Comparison of ENCODE assay signal across 8 mouse cellular contexts in the genomic region with DNA sequence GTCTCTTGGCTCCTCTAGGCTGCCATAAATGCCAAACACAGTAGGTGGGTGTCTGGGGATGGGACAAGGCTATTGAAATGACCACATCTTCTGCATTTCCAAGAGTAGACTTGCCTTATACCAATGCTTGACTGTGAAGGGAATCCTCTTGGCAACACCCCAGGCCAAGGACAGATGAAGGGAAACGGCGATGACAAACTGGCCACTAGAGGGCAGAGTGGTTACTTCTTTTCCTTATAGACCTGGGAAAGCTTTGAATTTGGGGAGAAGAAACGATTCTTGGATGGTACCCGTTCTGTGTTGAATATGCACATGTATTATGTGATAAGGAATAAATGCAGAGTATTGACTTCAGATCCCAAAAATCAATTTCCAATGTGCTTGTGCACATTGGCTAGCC. TPM values are rescaled to one million over a fixed set of nuclear protein-coding genes. Genes with fewer than 3 reads are reported as not detected.
DNase-seq lines count a peak whose midpoint lies in the region; ATAC-seq and TF ChIP-seq lines count a peak whose summit lies in the region.

No protein-coding gene starts in this region.

- no peaks in the 10 kb centered on the region for H3K36me3 ChIP-seq in thymus, adult 2 months (ENCODE audit: control insufficient read depth, insufficient read depth, low read length)
- H3K36me3 ChIP-seq in forebrain, embryonic 15.5 days, result no peaks in the 10 kb centered on the region
- no peaks in the 10 kb centered on the region for H3K36me3 ChIP-seq in limb, embryonic 11.5 days (ENCODE audit: control insufficient read depth, insufficient read depth, low read length)

- DNase-seq in thymus, adult 2 months, result peak; percentile 42
- DNase-seq in thymus, adult 18-20 months, result no peak
- DNase-seq in c-Kit-positive CD71-positive TER-119-positive erythroid progenitor cells, embryonic 14.5 days (ENCODE audit: low spot score), result peak; percentile 23
- DNase-seq in kidney, adult 9 months, result peak; percentile 73
- peak; percentile 76 for DNase-seq in limb, embryonic 11.5 days (ENCODE audit: low spot score)
- DNase-seq in ovary, postnatal 36 days (ENCODE audit: low spot score), result peak; percentile 46
- DNase-seq in urinary bladder, postnatal 14 days (ENCODE audit: low spot score), result peak; percentile 71

- no peak overlapping the region for H3K9ac ChIP-seq in forebrain, embryonic 15.5 days (replicated peaks)
- H3K9ac ChIP-seq in limb, embryonic 11.5 days (ENCODE audit: low read length), result no peak overlapping the region

- 1% methylated on average over 4 of the region's 4 CpGs for WGBS in thymus, adult 2 months
- WGBS in forebrain, embryonic 15.5 days, result 3% methylated on average over 4 of the region's 4 CpGs
- 15% methylated on average over 4 of the region's 4 CpGs for WGBS in limb, embryonic 11.5 days

- H3K27ac ChIP-seq in thymus, adult 2 months (ENCODE audit: control insufficient read depth, insufficient read depth, low read length), result no peak overlapping the region
- no peak overlapping the region for H3K27ac ChIP-seq in forebrain, embryonic 15.5 days (replicated peaks)
- H3K27ac ChIP-seq in limb, embryonic 11.5 days (replicated peaks; ENCODE audit: low read depth, low read length), result no peak overlapping the region

- H3K4me3 ChIP-seq in thymus, adult 2 months (ENCODE audit: control insufficient read depth, insufficient read depth, low read length), result no peak overlapping the region
- H3K4me3 ChIP-seq in forebrain, embryonic 15.5 days, result no peak overlapping the region
- no peak overlapping the region for H3K4me3 ChIP-seq in limb, embryonic 11.5 days (ENCODE audit: low read depth, low read length)

- H3K4me2 ChIP-seq in forebrain, embryonic 15.5 days (replicated peaks), result no peak overlapping the region
- no peak overlapping the region for H3K4me2 ChIP-seq in limb, embryonic 11.5 days (ENCODE audit: low read depth, severe bottlenecking)

- no peaks in the 10 kb centered on the region for H3K9me3 ChIP-seq in forebrain, embryonic 15.5 days
- no peaks in the 10 kb centered on the region for H3K9me3 ChIP-seq in limb, embryonic 11.5 days (ENCODE audit: control insufficient read depth, low read length)

- no peaks in the 10 kb centered on the region for H3K4me1 ChIP-seq in thymus, adult 2 months (replicated peaks; ENCODE audit: control insufficient read depth, insufficient read depth, low read length)
- H3K4me1 ChIP-seq in forebrain, embryonic 15.5 days, result peaks cover 16% of the 10 kb centered on the region
- H3K4me1 ChIP-seq in limb, embryonic 11.5 days (ENCODE audit: control insufficient read depth, insufficient read depth, low read length), result no peaks in the 10 kb centered on the region

- no peaks in the 10 kb centered on the region for H3K27me3 ChIP-seq in thymus, adult 2 months (ENCODE audit: control insufficient read depth, insufficient read depth, low read length)
- H3K27me3 ChIP-seq in forebrain, embryonic 15.5 days, result no peaks in the 10 kb centered on the region
- no peaks in the 10 kb centered on the region for H3K27me3 ChIP-seq in limb, embryonic 11.5 days (ENCODE audit: control insufficient read depth, insufficient read depth, low read length)

- peak; percentile 26; the same call in 1 of the 2 replicates for ATAC-seq in forebrain, embryonic 15.5 days (replicated peaks)
- ATAC-seq in limb, embryonic 11.5 days (ENCODE audit: insufficient number of reproducible peaks, low FRiP score, low TSS enrichment, low read depth), result no peak

- TF ChIP-seq CTCF in thymus, adult 2 months (IDR thresholded peaks at IDR 0.05; ENCODE audit: borderline replicate concordance, control insufficient read depth, extremely low read depth, insufficient read depth, low read length, poor library complexity), result no peak

- TF ChIP-seq POLR2A in thymus, adult 2 months (IDR thresholded peaks at IDR 0.05; ENCODE audit: control insufficient read depth, extremely low read depth, insufficient read depth, low read length, poor library complexity), result no peak

RNA-seq across cellular contexts. Expression of a gene that starts 50.8 kb away (rescaled TPM):
- 0.04 and 0.05 TPM in 2 replicates for polyA plus RNA-seq in thymus, adult 2 months (2012; rRNA removed)
- polyA plus RNA-seq in forebrain, embryonic 15.5 days (2015; fragmentation: Nextera tagmentation; extraction: Ambion mirVana), result 5.6 and 7.2 TPM in 2 replicates
- polyA plus RNA-seq in limb, embryonic 11.5 days (2014; fragmentation: Nextera tagmentation; extraction: Ambion mirVana), result 0.07 and 0.14 TPM in 2 replicates

Comparison
In these comparisons a context has a peak if more than half of its experiments do, and no peak if none do; other contexts are left out.
1. DNase-seq: peak in thymus, adult 2 months (single experiment), c-Kit-positive CD71-positive TER-119-positive erythroid progenitor cells, embryonic 14.5 days (single experiment), kidney, adult 9 months (single experiment), limb, embryonic 11.5 days (single experiment), ovary, postnatal 36 days (single experiment) and urinary bladder, postnatal 14 days (single experiment); none in thymus, adult 18-20 months (0 of 2).